Mouse (Mus musculus) kidney, adult 11 months (tissue): ENCODE data around the gene Mocs3.

ENCODE experiments used
- DNase-seq: peaks from one replicate; pipeline ENCODE4 v3.0.0; 2022

The Mocs3 gene

DNA sequence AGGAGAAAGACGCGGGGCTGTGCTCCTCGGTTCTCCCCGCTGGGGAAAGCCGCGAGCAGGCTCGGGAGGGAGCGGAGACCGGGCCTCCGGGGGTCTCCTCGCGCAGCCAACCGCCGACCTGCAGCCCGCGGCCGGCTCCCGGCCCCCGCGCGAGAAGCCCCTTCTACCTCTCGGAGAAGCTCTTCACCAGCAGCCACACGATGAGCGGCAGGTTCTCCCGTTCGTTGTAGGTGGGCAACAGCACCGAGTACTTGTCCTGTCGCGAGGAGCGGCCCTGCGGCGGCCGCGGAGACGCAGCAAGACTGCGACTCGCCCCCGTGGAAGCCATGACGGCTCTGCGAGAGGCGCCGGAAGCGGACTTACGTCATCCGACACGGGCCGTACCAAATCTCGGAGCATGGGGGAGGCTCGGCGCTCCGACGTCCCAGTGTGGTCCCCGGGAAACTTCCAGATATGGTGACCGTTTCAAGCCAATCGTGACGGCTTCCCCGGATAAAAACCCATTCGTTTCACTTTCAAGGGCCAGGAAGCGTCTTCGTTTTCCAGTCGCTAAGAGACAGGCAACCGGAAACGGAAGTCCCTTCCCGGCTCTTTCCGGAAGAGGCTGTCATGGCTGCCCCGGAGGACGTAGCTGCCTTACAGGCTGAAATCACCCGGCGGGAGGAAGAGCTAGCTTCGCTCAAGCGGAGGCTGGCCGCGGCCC lies at the start of gene Mocs3, which contains the start of the genes Gm20716 and Dpm1:
Mocs3 (plus strand) TSS at position 597 of the 703 bp plus-strand sequence.
Gm20716 (minus strand) TSS at position 339 of the 703 bp plus-strand sequence.
Dpm1 (minus strand) TSS at position 566 of the 703 bp plus-strand sequence.
- DNase-seq, result peak; percentile 88

DNA sequence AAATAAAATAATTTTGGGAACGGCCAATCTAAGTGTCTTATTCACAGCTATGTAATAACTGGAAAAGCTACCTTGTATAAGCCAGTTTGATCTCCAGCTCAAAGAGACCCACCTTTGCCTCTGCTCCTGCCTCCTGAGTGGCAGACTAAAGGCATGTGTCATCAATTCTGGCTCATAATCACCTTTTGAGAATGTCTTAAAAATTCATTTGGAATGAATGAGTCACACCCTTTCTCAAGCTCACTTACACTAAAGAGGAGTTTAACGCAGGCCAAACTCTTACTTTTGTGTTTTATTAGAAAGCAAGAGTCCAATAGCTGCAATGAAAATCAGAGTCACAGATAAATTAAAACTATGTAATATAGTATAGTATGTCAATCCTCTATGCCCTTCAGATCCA lies 38.6 kb upstream of the Mocs3 start:
- DNase-seq, result no peak

DNA sequence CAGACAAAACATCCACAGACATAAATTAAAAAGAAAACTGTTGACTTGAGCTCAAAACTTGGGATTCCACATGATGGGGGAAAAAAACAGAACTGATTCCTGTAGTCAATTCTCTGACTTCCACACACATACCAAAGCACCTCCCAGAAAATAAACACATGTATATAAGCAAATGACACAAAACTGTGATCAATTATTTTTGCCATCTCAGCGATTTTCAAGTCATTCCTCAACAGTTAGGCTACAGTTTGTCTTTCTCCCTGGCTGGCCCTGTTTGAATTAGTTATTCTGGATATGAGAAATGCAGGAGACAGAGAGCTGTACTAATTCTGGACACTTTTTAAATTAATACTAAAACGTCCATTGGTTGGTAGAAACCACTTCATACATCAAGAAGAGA lies 36.7 kb upstream of the Mocs3 start:
- DNase-seq, result no peak

DNA sequence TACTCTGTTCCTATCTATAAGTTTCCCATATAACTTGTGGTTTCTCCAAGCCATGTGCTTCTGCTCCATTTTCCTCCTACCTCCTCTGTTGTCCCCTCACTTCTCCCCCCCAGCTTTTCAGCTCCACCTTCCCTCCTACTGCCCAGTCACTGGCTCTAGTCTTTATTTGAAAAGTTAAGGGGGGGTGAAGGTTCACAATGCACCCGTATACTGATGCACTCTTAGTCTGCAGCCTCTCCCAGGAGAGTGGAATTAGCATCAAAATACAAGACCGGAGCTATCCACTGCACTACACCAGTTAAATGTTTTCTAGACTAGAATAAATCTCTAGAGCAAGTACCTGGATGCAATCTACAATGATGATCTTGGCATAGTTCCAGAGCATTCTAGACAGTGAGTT lies 34.7 kb upstream of the Mocs3 start:
- no peak for DNase-seq

DNA sequence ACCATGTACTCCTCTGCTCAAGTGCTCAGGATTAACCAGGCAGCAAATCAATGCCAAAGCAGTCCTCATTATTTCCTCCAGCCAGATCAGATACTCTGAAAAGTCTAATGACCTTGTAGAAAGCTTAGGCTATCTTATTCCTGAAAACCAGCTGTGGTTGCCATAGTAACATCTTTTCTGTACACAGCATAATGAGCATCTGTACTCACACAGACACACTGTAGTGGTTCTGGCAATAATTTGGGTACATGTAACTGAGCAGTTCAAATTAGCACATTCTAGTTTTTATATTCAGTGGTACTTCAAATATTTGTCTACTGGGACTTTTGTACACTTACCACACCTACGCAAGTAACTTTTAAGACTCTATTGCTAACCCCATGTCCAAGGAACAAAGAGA lies 32.0 kb upstream of the Mocs3 start:
- no peak for DNase-seq

DNA sequence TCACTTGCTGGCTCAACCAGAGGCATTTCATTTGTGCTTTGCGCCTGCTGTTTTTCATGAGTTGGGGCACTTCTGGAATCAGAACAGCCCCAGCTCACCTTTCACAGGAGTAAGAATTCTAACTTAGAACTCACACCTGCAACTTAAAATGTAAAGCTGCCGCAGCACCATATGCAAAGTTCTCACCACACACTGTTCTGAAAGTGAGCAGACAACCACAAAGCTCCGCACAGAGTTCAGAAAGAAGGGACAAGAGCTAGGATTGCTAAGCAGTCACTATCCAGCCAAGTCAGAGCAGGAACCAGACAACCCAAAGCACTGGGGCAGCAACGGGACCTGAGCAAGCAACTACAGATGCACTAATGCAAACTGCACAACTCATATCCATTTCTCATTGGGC lies 30.9 kb upstream of the Mocs3 start:
- DNase-seq, result no peak

DNA sequence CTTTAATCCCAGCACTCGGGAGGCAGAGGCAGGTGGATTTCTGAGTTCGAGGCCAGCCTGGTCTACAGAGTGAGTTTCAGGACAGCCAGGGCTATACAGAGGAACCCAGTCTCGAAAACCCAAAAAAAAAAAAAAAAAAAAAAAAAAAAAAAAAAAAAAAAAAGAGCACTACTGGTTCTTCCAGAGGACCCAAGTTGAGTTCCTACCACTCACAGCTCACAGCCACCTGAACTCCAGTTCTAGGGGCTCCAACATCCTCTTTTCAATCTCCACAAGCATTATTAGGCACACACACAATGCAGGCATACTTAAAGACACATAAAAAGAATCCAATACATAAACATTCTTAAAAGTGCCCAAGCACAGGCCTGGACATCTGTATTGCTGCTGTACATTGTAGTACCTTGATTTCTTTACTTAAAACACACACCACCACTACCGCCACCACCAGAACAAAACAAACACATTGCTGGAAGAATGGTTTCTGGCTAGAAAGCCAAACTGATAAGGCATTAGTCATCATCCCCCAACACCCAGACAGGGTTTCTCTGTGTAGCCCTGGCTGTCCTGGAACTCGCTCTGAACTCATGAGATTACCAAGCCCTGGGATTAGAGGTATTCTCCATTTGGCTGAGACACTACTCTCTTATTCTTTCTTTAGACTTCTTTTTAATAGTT lies 30.3 kb upstream of the Mocs3 start:
- no peak for DNase-seq

DNA sequence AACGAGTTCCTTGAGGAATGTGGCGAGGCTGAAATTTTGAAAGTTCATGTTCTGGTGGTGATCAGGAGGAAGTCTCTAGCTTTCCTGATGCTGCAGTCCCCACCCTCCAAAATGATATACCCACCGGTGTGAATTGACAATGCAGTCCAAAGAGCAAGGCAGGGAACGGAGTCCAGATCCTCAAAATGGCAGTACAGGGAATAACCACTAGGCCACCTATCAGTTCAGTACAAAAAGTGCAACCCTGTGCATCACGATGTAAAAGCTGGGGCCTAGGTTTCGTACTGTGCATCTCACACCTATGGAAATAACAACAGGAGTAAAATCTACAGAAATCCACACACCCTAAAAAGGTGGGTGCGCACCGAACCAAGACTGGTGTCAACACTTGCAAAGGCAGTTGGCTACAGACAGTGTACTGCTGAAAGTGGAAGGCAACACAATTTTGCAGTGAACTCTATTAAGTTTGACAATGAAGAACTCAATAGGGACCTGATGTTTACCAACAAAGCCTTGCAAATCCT lies 25.9 kb upstream of the Mocs3 start:
- DNase-seq, result no peak

DNA sequence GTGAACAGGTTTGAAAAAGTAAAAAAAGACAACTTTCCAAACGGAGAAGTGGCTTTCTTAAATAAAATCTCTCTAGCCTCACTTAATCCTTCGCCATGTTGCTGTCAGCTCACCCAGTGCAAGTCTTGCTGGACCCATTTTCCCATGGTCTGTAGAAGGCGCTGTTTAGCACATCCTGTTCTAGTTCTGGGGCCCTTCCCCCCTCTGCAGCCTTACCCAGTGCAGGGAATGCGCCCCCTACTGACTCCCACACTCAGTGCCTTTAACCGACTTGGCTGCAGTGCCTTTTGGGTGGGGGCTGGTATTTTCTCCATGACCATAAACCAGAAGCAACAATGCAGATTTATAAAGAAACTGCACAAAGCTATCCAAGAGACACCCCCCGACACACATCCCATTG lies 25.2 kb upstream of the Mocs3 start:
- peak; percentile 86 for DNase-seq

DNA sequence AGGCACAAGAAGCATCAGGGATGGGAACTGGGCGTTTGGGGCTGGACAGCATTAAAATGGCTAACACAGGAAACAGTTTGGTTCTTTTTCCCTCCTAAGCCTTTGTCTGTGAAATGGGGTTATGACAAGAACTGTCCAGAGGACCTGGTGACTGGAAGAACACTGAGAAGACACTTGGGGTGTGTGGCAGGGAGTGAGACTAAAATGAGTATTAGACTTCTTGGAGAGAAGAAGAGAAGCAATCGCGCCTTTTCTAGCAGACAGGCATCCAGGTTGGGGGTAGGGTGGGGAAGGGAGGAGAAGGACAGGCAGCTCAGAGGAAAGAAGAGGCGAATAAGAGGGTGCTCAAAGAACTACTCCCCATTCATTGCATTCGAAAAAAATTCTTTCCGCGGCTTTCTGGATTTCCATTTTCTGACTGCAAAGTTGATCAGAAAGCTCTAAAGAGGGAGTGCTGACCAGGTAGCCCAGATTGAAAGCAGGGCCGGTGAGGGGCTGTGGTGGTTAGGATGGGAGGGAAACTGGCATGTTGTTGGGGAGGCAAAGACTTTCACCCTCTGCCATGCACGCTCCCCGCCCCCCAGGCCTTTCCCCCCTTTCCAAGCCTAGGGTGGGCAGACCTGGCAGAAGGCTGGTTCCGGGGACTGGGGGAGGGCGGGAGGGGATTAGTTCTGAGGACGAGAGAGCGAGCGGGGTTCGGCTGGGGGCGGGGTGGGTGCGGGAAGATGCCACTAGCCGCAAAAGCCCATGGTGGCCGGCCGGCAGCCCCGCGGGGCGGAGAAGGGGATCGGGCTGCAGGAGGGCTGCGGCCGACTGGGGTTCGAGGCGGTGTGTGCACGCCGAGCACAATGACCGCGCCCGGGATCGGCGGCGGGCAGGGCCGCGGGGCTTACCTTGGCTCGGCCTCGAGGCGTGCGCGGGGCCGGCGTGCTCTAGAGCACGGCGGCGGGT lies 24.5 kb upstream of the Mocs3 start:
- peak; percentile 24 for DNase-seq

DNA sequence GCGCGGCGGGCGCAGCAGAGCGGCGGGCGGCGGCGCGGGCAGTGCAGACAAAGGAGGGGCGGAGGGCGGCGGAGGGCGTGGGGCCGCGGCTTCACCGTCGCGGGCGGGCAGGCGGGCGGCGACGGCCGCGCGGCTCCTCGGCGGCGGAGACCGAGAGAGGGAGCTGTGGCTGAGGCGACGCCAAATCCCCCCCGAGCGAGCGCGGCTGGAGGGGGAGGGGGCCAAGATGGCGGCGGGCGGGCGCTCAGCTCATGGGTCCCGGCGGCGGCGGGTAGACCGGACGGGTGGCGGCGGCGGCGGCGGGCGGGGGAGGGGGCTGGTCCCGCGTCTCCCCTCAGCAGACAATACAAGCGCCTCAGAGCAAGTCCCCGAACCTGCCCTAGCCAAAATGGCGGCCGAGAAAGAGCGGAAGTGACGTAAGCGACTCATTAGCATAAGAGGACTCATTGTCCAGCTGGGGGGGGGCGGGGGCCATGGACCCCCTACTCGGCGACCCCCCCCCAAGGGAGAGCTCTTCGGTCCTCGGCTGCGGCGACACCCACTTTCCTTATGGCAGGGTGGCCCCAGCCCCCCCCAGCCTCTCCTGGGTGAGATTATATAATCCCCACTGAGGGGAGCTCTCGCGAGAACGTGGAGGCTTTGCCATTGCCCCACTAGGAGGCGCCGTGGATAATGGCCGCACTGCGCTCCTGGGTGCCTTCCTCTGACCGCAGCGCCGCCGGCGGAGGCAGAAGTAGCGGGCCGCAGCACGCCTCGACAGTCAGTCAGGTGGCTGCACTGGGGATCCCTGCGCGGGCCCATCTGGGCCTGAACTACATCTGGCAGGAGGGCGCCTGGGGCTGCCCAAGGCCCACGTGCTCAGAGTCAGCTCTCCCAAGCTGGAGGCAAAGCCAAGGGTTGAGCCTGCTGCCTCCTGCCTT lies 23.4 kb upstream of the Mocs3 start, which contains the start of gene Adnp:
Adnp (minus strand) TSS at position 388 of the 920 bp plus-strand sequence.
- peak; percentile 97 for DNase-seq

DNA sequence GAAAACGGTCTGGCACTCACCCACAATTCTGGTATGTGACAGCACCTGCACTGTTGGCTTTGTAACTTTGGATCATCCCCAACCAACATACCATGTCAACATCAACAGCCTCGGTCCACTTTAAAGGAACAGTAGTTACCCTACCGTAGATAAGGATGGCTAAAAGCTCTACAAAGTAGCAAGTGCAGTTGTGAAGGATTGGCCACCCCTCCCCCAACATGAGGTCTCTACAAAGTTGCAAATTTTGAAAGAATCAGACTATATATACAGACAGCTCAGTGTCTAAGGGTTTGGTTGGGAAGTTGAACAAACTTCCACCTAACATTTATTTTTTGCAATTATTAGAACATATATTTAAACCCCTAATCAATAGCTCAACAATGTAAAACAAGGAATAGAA lies 22.5 kb upstream of the Mocs3 start:
- no peak for DNase-seq

DNA sequence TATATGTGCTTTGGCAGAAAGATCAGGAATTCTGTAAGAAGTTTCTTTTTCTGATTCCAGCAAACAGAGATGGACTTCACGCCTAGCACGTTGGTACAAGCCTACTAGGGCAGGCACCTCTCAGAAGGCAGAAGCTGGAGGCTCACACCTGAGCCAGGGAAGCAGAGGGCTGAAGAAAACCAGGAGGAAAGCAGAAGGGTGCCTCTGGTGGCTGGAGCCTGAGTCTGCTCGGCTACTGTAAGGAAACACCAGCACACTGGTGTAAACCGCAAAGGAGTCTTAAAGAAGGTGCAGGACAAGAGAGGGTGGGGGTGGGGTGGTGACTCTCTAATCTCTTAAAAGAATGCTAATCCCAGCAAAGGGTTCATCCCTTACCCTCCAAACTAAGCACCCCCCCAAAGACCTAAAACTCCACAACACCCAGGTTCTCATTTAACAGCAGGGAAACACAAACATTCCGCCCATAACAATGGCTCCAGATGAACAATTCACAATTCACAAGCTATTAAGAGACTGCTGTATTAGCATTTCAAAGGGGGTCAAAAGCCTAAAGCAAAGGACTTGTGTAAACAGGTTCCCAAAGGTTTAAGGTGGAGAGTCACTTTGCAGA lies 16.5 kb upstream of the Mocs3 start:
- DNase-seq, result no peak

DNA sequence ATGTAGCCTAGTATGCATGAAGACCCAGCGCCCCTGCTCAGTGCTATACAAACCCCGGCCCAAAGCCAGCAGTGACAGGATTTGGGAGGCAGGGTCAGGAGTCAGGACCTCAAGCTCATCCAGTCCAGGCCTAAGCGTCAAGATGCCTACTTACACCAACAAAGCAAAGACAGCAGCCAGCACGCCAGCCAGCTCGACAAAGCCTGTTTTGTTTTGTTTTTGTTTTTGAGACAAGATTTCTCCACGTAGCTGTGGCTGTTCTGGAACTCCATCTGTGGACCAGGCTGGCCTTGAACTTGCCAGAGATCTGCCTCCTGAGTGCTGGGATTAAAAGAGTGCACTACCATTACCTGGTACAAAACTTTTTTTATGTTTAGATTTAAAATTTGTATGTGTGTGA lies 7.1 kb upstream of the Mocs3 start:
- DNase-seq, result no peak

DNA sequence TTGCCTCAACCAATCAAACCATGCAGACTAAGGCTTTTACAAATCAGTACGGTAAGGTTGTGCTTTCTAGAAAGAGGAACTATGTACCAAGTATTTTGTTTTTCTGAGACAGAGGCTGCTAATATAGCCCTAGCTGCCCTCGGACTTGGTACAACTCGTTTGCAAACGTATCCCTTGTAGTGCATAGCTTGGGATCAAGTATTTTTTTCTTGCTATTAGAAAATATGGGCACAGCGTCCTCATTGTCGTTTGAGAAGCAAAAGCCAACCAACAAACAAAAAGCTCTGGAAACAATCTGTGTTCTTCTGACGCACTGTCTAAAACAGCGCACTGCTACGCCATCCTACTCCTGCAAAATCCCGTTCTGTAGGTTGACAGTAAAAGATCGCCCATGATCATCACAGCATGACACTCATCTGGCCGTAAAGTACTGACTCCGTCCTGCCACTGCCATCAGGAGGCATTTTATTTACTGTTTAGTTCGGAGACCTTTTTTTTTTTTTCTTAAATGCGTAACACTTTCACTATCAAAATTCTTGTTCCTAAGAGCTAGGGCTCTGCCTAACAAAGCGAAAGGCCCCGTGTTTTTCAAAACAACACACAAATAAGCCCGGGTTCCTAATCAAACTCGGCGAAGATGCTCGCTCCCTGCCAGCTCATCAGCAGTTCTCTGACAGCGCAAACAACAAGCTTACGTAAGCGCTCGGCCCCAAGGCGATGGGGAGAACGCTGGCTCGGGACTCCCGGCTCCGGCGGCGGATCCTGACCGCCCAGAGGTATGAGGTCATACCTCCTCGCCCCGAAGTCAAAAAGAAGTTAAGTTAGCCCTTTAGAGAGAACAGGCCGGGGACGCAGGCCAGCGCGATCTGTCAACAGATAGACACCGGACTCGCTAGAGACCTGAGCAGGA lies 1.1 kb upstream of the Mocs3 start:
- DNase-seq, result peak; percentile 35

DNA sequence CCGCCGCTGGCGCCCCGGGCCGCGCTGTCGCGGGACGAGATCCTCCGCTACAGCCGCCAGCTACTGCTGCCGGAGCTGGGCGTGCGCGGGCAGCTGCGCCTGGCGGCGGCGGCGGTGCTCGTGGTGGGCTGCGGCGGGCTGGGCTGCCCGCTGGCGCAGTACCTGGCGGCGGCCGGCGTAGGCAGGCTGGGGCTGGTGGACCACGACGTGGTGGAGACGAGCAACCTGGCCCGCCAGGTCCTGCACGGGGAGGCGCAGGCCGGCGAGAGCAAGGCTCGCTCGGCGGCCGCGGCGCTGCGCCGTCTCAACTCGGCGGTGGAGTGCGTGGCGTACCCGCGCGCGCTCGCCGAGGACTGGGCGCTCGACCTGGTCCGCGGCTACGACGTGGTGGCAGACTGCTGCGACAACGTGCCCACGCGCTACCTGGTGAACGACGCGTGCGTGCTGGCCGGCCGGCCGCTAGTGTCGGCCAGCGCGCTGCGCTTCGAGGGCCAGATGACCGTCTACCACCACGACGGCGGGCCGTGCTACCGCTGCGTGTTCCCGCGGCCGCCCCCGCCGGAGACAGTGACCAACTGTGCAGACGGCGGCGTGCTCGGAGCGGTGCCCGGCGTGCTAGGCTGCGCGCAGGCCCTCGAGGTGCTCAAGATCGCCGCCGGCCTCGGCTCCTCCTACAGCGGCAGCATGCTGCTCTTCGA lies 500 bp downstream of the Mocs3 start:
- no peak for DNase-seq

DNA sequence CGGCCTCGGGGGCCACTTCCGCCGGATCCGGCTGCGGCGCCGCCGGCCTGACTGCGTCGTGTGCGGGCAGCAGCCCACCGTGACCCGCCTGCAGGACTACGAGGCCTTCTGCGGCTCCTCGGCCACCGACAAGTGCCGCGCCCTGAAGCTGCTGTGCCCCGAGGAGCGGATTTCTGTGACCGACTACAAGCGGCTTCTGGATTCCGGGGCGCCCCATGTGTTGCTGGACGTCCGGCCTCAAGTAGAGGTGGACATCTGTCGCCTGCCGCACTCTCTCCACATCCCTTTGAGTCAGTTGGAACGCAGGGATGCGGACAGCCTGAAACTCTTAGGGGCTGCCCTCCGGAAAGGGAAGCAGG lies 1.0 kb downstream of the Mocs3 start:
- DNase-seq, result no peak

DNA sequence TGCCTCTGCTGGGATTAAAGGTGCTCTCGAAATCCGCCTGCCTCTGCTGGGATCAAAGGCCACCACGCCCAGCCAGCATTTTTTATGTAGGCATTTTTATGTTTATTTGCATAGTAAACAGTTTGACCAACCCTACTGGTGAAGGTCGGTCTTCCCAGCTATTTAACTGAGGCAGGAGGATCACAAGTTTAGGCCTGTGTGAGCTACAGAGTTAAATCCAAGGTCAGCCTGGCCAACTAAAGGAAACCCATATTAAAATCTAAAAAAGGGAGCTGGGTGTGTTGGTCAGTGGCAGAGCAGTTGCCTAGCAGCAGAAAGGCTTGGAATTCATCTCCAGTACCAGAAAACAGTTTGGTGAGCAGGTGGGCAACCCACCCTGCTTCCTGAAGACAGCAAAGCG lies 2.9 kb downstream of the Mocs3 start:
- no peak for DNase-seq

DNA sequence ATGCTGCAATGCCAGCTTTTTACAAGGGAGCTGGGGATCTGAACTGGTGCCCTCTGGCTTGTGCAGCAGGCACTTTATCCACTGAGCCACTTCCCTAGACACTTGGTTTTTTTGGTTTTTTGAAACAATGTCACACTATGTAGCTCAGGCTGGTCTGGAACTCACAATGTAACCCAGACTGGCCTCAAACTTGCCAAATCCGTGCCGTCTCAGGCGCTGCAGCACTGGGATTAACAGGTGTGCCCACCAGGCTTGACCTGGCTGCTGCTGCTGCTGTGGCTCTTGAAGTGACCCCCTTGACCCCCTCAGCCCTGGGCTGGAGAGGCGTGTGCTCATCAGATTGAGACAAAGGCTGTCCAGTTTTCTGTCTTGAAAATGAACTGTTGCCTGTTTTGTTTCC lies 7.9 kb downstream of the Mocs3 start:
- DNase-seq, result no peak

DNA sequence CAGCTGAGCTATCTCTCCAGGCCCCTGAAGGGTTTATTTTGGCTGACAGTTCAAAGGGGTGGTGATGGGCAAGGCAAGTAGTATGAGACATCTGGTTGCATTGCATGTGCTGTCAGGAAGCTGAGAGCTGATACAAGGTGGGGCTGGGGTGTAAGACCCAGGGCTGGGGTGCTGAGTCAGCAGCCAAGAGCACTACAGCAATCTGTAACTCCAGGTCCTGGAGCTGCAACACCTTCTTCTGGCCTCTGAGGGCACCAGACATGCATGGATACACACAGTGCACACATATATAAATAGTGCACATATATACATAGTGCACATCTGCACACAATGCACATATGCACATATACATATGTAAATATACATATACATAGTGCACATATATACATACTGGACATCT lies 12.4 kb downstream of the Mocs3 start:
- no peak for DNase-seq
